18 mouse cellular contexts compared by ENCODE assay signal in the genomic region with DNA sequence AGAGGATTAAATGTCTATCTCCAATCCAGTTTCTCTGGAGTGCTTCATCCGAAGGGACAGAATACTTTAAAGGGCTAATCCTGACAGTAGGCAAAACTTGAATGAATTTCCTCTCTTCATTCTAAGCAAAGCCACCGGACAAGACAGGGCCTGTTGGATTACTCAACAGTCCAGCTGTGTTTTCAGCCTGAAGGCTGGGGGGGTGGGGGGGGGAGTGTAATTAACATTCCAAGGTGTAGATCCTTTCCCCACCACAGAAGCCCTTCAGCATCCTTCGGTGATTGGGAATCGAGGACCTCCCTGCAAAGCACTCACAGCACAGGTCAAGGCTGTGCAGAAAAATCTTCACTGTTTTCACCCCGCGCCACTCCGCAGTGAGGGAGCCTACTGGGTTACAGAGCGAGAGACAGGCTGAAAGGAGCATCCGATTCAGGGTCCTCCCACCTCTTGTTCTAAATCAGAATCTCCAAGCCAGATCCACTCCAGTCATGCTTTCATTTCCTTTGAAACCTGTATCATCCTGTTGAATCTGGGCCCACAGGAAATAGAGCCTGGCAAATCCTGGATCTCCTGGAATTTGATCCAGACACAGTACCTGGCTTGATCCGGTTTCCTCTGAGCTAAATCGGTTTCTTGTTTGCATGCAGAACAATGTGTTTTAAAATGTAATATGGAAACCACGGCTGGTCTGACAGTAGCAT. TPM values are rescaled to one million over a fixed set of nuclear protein-coding genes. Genes with fewer than 3 reads are reported as not detected.
DNase-seq lines count a peak whose midpoint lies in the region; ATAC-seq and TF ChIP-seq lines count a peak whose summit lies in the region.
"Had no signal": no experiment of that assay in that cellular context is flagged by ENCODE, and none has a peak within 500 bp of the region (broad histone marks: within the 10 kb centered on the region; RNA-seq: fewer than 3 reads in every experiment).

No protein-coding gene starts in this region.

- H3K27ac ChIP-seq in lung, embryonic 14.5 days (ENCODE audit: low read depth), result no peak overlapping the region
- H3K27ac ChIP-seq in limb, embryonic 11.5 days (replicated peaks; ENCODE audit: low read depth, low read length), result no peak overlapping the region
- no peak overlapping the region for H3K27ac ChIP-seq in forebrain, embryonic 12.5 days
- H3K27ac ChIP-seq: hindbrain, embryonic 13.5 days; macrophage; midbrain, embryonic 15.5 days; neural tube, embryonic 12.5 days had no signal

- peak; percentile 39 for DNase-seq in lung, embryonic 14.5 days
- DNase-seq in lung, postnatal 10 days, result no peak
- peak; percentile 21 for DNase-seq in brain, adult 2 months (ENCODE audit: low read depth, low spot score)
- peak; percentile 22 for DNase-seq in kidney, adult 18-20 months
- DNase-seq in limb, embryonic 11.5 days (ENCODE audit: low spot score), result peak; percentile 25
- no peak for DNase-seq in yolk sac, embryonic 10.5 days (ENCODE audit: low spot score)
- DNase-seq in adrenal gland, adult 18-20 months (ENCODE audit: low spot score in 2 of 2), result no peak
- DNase-seq: adrenal gland, postnatal 36 days; cerebellum, adult 8-10 months; gastrocnemius, postnatal 25 days had no signal

- no peaks in the 10 kb centered on the region; the same call in 1 of the 2 replicates for H3K4me1 ChIP-seq in lung, embryonic 14.5 days (ENCODE audit: insufficient read depth)
- no peaks in the 10 kb centered on the region for H3K4me1 ChIP-seq in limb, embryonic 11.5 days (ENCODE audit: control insufficient read depth, insufficient read depth, low read length)
- peaks cover 2% of the 10 kb centered on the region; the same call in 1 of the 2 replicates for H3K4me1 ChIP-seq in forebrain, embryonic 12.5 days
- H3K4me1 ChIP-seq: hindbrain, embryonic 13.5 days; midbrain, embryonic 15.5 days; neural tube, embryonic 12.5 days had no signal

- H3K4me3 ChIP-seq in lung, embryonic 14.5 days (ENCODE audit: low read depth, low read length), result no peak overlapping the region
- no peak overlapping the region for H3K4me3 ChIP-seq in limb, embryonic 11.5 days (ENCODE audit: low read depth, low read length)
- no peak overlapping the region for H3K4me3 ChIP-seq in forebrain, embryonic 12.5 days (replicated peaks)
- H3K4me3 ChIP-seq: hindbrain, embryonic 13.5 days; limb, embryonic 13.5 days; midbrain, embryonic 15.5 days; neural tube, embryonic 12.5 days had no signal

- no peak for TF ChIP-seq CTCF in lung, embryonic 14.5 days (IDR thresholded peaks at IDR 0.05; ENCODE audit: low read depth)

- no peaks in the 10 kb centered on the region for H3K9me3 ChIP-seq in lung, embryonic 14.5 days (ENCODE audit: low read depth, low read length)
- no peaks in the 10 kb centered on the region for H3K9me3 ChIP-seq in limb, embryonic 11.5 days (ENCODE audit: control insufficient read depth, low read length)
- no peaks in the 10 kb centered on the region for H3K9me3 ChIP-seq in forebrain, embryonic 12.5 days
- H3K9me3 ChIP-seq: hindbrain, embryonic 13.5 days; limb, embryonic 13.5 days; midbrain, embryonic 15.5 days; neural tube, embryonic 12.5 days had no signal

- WGBS in lung, embryonic 14.5 days, result 51% methylated on average over 12 of the region's 12 CpGs
- 71% methylated on average over 12 of the region's 12 CpGs for WGBS in limb, embryonic 11.5 days
- WGBS in forebrain, embryonic 12.5 days, result 58% methylated on average over 12 of the region's 12 CpGs

- H3K9ac ChIP-seq in lung, embryonic 14.5 days, result no peak overlapping the region
- no peak overlapping the region for H3K9ac ChIP-seq in limb, embryonic 11.5 days (ENCODE audit: low read length)
- H3K9ac ChIP-seq in forebrain, embryonic 12.5 days, result no peak overlapping the region
- H3K9ac ChIP-seq: hindbrain, embryonic 13.5 days; limb, embryonic 13.5 days; midbrain, embryonic 15.5 days; neural tube, embryonic 12.5 days had no signal

- ATAC-seq in lung, embryonic 14.5 days (ENCODE audit: insufficient read depth), result no peak
- ATAC-seq in limb, embryonic 11.5 days (ENCODE audit: insufficient number of reproducible peaks, low FRiP score, low TSS enrichment, low read depth), result no peak
- no peak for ATAC-seq in forebrain, embryonic 12.5 days (ENCODE audit: low FRiP score)
- ATAC-seq: forebrain, embryonic 16.5 days; midbrain, embryonic 15.5 days had no signal

- no peak overlapping the region for H3K4me2 ChIP-seq in lung, embryonic 14.5 days
- no peak overlapping the region for H3K4me2 ChIP-seq in limb, embryonic 11.5 days (ENCODE audit: low read depth, severe bottlenecking)
- no peak overlapping the region for H3K4me2 ChIP-seq in forebrain, embryonic 12.5 days
- H3K4me2 ChIP-seq: hindbrain, embryonic 13.5 days; limb, embryonic 13.5 days; midbrain, embryonic 15.5 days; neural tube, embryonic 12.5 days had no signal

- no peaks in the 10 kb centered on the region for H3K36me3 ChIP-seq in lung, embryonic 14.5 days (ENCODE audit: insufficient read depth)
- no peaks in the 10 kb centered on the region for H3K36me3 ChIP-seq in limb, embryonic 11.5 days (ENCODE audit: control insufficient read depth, insufficient read depth, low read length)
- H3K36me3 ChIP-seq in forebrain, embryonic 12.5 days (replicated peaks), result no peaks in the 10 kb centered on the region
- H3K36me3 ChIP-seq: hindbrain, embryonic 13.5 days; limb, embryonic 13.5 days; midbrain, embryonic 15.5 days; neural tube, embryonic 12.5 days had no signal

- H3K27me3 ChIP-seq in lung, embryonic 14.5 days (ENCODE audit: insufficient read depth, low read length), result no peaks in the 10 kb centered on the region
- no peaks in the 10 kb centered on the region for H3K27me3 ChIP-seq in limb, embryonic 11.5 days (ENCODE audit: control insufficient read depth, insufficient read depth, low read length)
- 0 out of 2 replicates have a peak, but pooled peaks cover 2% of the 10 kb centered on the region for H3K27me3 ChIP-seq in forebrain, embryonic 12.5 days
- H3K27me3 ChIP-seq: hindbrain, embryonic 13.5 days; limb, embryonic 13.5 days; midbrain, embryonic 15.5 days; neural tube, embryonic 12.5 days had no signal

RNA-seq across cellular contexts. Expression of gene Nf1, which starts 15.4 kb away (rescaled TPM):
- 10.2 and 12.6 TPM in 2 replicates for polyA plus RNA-seq in lung, embryonic 14.5 days (2014; fragmentation: Nextera tagmentation; extraction: Ambion mirVana)
- polyA plus RNA-seq in limb, embryonic 11.5 days (2014; fragmentation: Nextera tagmentation; extraction: Ambion mirVana), result 9.9 and 10.1 TPM in 2 replicates
- 10 to 100 TPM; 53.5 to 60.6 TPM for total RNA-seq in adrenal gland, adult 18-20 months (2021)
- 8.9 and 9.6 TPM in 2 replicates for polyA plus RNA-seq in forebrain, embryonic 12.5 days (2016; fragmentation: Nextera tagmentation; extraction: Ambion mirVana)

RNA-seq across cellular contexts. Expression of gene Gm9964, which starts 27.4 kb away (rescaled TPM):
- polyA plus RNA-seq in lung, embryonic 14.5 days (2014; fragmentation: Nextera tagmentation; extraction: Ambion mirVana), result not detected in 2 replicates
- polyA plus RNA-seq in limb, embryonic 11.5 days (2014; fragmentation: Nextera tagmentation; extraction: Ambion mirVana), result not detected in 2 replicates
- not detected for total RNA-seq in adrenal gland, adult 18-20 months (2021)
- polyA plus RNA-seq in forebrain, embryonic 12.5 days (2016; fragmentation: Nextera tagmentation; extraction: Ambion mirVana), result not detected in 2 replicates
- total RNA-seq: adrenal gland, postnatal 36 days; gastrocnemius, postnatal 25 days had no signal
- polyA plus RNA-seq: forebrain, embryonic 16.5 days; intestine, postnatal 0 days; limb, embryonic 13.5 days; macrophage; midbrain, embryonic 15.5 days; neural tube, embryonic 12.5 days had no signal

Comparison
In these comparisons a context has a peak if more than half of its experiments do, and no peak if none do; other contexts are left out.
1. DNase-seq: peak in lung, embryonic 14.5 days (single experiment), brain, adult 2 months (single experiment), kidney, adult 18-20 months (single experiment) and limb, embryonic 11.5 days (single experiment); none in lung, postnatal 10 days (single experiment), yolk sac, embryonic 10.5 days (single experiment) and adrenal gland, adult 18-20 months (0 of 2).